Mouse (Mus musculus): ENCODE measurements around the gene Gm1113.

The Gm1113 gene

GRCm38 (mm10) chr9:35482014-35482898, 35.8 kb downstream of the Gm1113 start:
- DNase-seq (ENCODE audit: low read depth, low spot score) = no peak

GRCm38 (mm10) chr9:35479456-35479855, 38.6 kb downstream of the Gm1113 start:
- no peak for DNase-seq (ENCODE audit: low read depth, low spot score)

GRCm38 (mm10) chr9:35475394-35475793, 42.7 kb downstream of the Gm1113 start:
- DNase-seq (ENCODE audit: low read depth, low spot score) = peak; percentile 82

GRCm38 (mm10) chr9:35474104-35474724, 43.9 kb downstream of the Gm1113 start:
- DNase-seq (ENCODE audit: low read depth, low spot score) = no peak

- no peak for DNase-seq (ENCODE audit: low read depth, low spot score)
These were observed 49.2 kb downstream of the Gm1113 start for GRCm38 (mm10) chr9:35468913-35469312.

GRCm38 (mm10) chr9:35467264-35467817, 50.7 kb downstream of the Gm1113 start:
- DNase-seq (ENCODE audit: low read depth, low spot score) = no peak

- DNase-seq (ENCODE audit: low read depth, low spot score) = no peak
These were observed 58.5 kb downstream of the Gm1113 start for GRCm38 (mm10) chr9:35459594-35459993.

Data from A20 (cell line).